Mouse (Mus musculus) forelimb bud, embryonic 11.5 days (tissue): ENCODE measurements around the gene Crb2.

Experiments used
- DNase-seq: peaks from one replicate; pipeline ENCODE4 v3.0.0-alpha.2; 2012; ENCODE audit warnings: low read depth, low spot score

Gene Crb2

DNA sequence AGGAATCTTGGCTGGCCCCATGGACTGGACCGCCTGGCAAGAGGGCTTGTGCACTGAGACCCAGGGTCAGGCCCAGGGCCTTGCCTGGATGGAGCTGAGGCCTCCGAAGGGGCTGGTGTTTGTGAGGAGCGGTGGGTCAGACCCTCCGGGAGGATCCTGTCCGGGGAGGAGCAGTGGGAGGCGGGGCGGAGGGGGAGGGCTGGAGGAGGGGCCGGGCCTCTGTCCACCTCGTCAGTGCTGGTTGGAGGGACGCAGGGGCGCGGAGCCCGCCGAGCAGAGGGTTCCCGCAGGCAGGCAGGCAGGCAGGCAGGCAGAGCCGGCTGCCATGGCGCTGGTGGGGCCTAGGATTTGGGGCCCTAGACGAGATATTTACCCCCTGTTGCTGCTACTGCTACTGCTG, at the start of gene Crb2:
TSS of gene Crb2 (plus strand) at position 234 of the 400 bp plus-strand sequence.
- no peak for DNase-seq

DNA sequence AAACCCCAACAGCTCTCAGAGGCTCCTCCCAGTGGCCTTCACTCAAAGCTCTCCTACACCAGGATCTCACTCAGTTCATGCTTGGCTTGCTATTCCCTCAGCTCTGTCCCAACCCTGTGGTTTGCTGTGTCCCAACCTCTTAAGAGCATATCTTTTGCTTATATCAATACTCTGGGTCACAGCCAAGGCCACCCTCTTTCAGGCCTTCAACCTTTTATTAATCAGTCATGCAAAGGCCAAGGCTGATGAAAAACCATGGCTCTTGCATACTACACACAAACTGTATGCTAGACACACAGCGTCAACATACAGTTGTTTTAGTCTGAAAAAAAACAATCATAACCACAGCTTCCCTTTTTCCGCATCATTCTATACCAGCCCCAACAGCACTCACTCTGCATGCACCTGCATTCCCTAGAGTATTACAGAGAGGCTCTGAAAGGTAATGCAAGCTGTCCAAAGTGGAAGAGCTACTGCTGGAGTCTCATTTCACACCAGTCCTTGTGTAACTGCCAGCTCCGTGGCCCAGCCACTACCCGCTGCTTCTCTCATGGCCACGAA, 44.7 kb upstream of the Crb2 start:
- DNase-seq, result no peak

DNA sequence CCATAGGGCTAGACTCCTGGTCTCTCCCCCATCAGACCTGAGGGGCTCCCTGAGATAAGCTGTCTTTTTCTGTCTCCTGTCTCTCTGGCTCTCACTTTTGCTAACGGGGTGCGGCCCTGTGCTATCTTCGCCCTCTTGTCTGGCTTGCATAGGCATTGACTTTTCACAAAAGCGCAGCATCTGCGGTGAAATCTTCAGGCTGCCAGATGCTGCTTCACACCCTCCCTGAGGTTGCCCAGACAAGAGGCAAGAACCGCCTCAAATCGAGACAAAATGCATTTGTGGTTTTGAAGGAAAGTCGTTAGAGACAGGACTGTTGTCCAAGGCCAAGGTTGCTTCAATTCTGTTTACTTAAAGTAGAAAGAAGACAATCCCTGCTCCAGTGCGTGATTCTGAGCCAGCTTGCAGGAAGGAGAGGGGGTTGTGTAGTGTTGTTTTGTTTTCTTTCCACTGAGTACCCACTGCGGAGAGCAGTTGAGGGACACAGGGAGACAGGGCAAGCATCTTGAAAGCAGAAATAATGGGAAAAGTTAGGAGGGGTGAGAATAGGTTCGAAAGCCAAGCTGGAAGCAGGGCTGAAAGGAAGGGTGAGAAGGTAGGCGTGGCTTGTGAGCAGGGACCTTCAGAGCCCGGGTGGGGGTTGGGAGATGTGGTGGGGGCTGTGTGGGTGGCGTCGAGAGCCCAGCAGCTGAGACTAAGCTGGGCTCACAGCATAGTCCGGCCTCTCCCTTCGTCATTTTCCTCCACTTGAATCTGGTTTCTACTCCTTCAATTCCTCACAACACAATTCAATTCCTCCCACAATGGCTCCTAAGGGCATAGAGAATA, 40.9 kb upstream of the Crb2 start:
- DNase-seq, result no peak

DNA sequence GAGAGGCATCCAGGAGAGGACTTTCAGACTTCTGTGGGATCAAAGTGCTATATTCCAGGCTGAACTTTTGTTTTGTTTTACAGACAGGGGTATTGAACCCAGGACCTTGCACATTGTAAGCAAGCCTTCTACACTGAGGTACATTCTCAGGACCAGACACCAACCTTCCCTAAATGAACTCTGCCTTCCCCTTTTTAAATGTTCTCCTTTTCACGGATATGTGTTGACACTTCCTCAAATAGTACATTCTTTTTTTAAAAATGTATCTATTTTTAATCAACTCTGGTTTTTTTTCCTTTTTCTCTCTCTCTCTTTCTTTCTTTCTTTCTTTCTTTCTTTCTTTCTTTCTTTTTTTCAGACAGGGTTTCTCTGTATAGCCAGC, 40.3 kb upstream of the Crb2 start:
- no peak for DNase-seq

DNA sequence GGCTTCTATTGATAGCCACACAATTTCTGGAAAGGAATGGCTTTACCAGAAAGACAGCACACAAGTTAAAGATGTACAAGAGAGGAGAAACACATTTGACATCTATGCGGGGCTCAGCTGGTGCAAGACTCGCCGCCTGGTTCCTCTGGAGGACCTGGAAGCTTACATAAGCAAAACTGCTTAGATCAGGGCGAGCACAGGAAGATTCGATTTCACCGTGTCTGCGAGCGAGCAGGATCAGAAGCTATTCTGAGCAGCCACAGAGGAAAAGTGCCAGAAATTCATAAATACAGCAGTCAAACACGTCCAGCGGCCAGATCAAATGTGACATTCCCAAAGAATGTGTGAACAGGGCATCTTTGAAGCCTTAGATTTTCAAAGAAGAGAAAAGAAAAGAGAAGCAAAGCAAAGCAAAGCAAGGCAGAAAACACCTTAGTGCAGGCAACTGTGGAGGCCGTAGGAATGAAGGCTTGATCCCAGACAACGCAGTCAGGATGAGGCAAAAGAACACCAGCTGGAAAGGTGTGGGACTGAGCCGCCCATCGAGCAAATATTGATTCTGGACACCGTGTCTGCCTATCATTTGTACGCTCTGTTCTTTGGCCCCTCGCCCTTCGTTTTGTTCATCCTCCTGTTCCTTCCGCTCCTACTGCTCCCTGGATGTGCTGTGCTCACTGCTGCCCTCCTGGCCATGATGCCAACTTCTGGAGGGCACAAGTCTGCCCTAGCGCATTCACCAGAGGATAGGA, 34.1 kb upstream of the Crb2 start:
- no peak for DNase-seq

DNA sequence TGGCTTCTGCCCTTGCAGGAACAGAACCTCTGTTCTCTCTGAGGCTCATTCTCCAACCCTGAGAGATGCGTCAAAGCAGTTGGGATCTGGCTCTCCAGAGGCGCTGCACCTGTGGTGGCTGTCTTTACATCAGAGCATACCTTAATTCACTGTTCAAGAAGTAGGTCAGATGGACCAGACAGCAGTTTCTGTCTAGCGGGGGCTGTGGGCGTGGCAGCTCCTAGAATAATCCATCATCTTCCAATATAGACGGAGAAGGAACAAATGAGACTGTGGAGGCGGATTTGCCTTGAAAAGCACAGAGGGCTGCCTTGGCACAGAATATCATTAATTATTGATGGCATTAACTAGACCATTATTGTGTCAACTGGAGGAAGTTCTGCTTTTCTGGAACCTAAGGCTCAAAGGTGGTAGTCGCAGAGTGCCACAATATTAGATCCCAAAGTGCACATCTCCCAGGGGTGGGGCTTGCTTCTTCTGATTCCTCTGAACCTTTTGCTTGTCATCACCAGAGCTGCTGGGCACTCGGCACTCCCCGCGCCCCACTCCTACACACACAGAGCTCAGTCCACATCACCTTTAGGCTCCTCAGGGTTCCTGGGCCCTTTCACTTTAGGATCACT, 31.2 kb upstream of the Crb2 start:
- no peak for DNase-seq

DNA sequence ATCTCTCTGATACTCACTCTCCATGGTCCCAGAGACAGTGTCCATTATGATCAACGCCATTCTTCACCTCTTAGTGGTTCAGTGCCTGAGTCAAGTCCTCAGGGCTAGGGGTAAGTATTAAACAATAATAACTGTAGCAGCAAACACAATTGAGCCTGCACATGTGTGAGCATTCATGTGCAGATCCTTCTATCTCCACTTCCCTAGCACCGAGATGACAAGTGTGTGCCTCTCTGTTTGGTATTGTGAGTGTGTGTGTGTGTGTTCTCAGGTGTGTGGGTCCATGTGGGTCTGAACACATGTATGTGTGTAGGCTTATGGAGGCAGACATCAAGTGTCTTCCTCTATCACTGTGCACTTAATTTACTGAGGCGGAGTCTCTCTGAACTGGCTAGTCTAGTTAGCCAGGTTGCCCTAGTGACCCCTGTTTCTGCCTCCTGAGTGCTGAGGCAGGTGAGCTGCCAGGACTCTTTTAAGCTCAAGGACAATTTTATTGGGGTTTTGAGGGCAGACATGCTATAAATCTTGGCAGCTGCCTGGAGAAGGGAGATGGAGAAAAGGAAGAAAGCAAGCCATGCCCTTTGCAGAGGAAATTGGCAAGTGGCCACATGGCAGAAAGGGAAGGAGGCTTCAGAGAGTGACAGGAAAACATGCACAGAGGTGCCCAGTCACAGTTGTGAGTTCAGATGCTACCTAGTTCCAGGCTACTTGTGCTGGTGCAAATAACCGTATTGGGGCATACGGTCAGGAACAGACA, 29.6 kb upstream of the Crb2 start:
- DNase-seq, result no peak

DNA sequence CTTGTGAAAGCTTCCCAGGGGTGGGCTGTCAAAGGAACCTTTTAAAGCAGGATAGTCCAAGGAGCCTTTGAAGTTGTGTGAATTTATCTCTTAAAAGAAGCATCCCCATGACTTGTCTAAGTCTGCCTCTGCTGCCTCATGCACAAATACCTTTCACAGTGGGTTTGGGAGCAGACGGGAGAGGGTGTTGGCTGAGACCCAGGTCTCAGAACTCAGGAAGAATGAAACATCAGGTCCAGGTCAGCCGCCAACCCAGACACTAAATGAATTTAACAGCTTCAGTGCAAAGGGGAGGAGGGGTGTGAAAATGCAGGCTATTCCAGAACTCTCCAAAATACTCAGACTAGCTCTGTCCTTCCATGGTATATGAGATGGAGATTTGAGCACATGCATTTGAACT, 28.1 kb upstream of the Crb2 start:
- DNase-seq, result no peak

DNA sequence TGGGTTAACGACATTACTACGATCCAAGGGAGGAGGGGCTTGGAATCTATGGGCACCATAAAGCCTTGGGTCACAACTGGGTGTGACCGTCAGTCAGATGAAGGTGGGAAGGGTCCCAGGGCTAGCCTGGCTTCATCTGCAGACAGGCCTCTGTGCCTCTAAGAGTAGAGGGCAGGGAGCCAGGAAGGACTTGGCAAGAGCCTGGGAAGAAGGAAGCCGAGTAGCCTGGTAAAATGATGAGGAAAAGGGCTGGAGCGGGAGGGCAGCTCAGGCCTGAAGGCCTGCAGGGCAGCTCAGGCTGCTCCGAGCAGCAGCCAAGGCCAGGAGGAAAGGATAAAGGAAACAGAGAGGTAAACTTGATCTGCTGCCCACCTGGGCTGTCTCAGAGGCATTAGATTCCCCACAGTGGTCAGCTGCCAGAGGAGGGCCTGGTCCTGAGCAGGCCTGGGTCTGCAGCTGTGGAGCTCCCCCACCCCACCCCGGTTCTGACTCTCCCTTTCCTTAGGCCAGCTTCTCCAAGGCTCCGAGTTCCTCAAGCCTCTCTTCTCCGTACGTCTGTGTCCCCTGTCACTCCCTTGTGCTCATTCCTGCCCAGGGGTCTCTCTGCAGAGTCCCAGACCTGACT, 27.5 kb upstream of the Crb2 start:
- no peak for DNase-seq

DNA sequence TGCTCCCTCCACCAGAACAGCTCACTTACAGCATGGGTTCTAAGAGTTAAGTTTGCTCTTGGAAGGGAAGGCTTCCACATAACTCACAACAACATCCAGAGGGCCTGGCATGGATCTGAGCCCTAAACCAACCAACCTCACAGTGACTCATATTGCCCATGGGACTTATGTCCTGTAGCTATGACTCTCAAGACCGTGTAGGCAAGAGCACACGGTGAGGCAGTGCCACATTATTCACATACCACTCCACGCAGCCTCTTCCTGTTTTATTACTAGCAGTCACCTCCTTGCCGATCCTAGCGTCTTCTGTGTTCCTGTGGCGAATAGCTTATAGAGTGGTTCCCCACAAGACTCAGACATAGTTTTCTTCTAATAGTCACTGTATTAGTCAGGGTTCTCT, 26.7 kb upstream of the Crb2 start:
- no peak for DNase-seq

DNA sequence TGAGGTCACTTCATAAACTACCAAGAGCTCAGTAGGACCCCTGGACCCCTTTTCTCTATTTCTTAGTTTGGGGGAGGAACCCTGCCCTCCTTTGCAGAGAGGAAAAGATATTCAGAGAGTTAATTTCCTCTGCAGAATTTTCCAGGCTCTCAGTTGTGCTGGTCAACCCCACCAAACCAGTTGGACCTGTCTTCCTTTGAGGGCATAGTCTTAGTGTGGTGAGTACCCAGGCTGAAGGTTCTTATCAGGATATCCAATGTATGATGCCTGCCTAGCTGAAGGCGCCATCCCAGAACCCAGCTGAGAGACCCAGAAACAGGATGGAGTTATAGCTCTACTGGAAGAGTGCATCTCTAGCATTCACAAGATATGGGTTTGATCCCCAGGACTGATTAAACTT, 24.9 kb upstream of the Crb2 start:
- DNase-seq, result no peak

DNA sequence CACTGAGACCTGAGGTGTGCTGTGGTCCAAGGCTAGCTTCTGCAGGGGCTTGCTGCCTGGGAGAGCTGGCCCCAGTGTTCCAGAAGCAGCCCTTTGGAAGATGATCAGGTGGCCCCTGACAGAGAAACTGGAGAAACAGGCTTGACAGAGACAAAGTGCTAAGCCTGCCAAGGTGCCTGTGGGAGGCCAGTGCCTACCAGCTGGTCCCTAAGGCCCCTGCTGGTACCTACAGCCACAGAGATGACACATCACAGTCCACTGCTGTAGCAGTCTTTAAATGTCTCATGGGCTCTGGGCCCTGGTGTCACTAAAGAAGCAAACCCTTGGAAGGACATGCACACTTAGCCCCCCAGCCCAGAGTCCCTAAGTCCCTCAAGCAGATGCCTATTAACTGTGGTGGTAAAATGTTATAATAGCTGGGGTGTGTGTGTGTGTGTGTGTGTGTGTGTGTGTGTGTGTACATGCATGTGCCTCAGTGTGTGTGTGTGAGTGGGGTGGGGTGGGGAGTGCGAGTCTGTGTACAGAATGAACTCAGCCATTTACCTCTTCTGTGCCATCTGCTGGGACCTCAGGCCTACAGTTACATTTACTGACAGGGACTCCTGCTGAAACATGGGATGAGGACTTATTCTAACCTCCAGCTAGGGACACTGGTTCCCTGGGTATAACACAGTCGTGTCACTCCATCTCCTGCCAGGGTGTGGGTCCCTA, 19.7 kb upstream of the Crb2 start:
- DNase-seq, result no peak

DNA sequence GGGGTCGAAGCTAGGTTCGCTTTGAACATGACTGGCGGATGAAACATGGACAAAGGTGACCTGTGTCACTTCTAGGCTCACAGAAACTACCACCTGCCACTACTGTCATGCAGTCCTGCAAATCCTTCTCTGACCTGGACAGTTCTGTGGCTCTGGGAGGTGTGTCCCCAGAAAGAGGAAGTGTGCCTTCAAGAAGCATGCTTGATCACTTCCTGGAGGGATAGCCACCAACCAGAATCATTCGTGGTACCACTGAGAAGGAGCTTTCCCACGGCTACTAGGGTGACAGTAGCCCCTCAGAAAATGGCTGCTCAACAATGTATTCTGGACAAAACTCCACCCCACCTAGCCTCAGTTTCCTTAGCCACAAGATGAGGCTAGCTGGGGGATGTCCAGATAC, 19.0 kb upstream of the Crb2 start:
- DNase-seq, result no peak

DNA sequence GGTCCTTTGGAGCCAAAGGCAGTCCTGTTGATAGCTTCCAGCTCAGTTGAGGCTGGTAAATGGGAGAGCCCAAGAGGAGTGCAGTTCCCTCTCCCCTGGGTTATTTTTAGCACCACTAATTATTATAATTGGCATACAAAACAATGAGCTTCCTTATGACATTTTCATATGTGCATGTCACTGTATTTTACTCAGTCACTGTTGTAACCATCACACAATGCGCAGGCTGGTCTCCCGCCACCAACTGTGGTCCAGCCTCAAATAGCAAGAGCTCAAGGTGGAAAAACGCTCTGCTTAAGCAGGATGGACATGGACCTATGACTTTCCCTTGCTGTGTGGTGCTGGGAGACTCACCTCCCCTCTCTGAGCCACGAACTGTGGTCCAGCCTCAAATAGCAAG, 18.3 kb upstream of the Crb2 start:
- DNase-seq, result no peak

DNA sequence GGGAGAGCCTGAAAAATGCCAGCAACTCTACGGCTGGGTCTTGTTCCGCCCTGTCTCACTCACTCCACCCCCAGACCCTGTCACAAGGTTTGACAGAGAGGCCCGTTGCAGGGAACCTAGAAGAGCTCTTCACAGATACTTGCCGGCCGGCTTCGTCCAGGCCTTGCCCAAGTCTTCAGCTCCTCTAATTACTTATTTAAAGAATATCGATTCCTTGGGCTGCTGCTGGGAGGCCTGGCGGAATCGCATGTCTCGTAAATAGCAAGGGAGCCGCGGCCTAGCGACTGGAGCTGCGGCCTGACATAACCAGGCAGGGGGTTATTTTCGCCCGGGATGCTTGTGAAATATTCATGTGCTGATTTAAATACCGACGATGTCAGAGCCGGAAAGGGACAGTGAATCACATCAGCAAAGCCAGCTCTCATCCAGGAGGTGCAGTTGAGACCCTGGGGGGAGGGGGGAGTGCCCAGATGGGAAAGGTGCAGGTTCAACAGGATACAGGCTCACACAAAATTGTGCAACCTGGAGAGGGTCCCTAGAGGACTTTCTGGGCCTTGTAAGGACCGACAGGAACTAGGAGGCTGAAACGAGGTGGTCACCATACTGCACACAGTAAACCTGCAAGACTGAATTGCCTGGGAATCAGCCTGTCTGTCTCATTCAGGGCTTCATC, 17.6 kb upstream of the Crb2 start:
- DNase-seq, result no peak

DNA sequence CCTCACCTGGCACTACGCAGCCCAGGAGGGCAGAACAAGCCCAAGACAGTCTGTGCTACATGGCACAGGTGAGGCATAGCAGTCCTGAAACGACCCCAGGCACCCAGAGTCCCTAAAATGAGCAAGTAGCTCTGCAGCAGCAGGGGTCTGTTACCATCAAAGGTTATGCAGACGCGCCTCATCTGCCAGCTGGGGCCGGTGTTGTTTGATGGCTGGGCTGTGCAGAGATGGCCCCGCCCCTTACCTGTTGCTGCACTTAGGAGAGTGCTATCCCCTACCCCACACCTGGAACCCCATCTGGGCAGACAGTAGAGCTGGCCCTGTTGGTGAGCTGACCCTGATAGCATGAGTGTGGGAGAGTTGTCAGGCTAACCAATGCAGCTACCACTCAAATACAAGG, 15.4 kb upstream of the Crb2 start:
- DNase-seq, result no peak

DNA sequence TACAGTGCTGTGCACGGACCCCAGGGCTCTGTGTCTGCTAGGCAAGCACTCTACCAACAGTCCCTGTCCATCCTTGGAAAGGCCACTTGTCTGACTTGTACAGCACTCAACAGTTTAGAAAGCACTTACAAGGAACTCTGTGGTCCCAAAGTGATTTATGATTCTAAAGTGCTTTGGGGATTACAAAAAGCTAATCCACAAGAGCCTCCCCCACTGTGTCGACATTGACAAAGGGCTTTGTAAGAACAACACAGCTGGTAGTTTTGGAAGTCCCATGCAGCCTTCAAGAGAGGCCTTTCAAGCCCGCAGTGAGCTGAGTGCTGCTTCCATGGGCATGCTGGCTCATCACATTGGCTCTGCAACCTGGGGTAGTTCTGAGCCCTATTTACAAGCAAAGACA, 12.4 kb upstream of the Crb2 start:
- DNase-seq, result no peak

DNA sequence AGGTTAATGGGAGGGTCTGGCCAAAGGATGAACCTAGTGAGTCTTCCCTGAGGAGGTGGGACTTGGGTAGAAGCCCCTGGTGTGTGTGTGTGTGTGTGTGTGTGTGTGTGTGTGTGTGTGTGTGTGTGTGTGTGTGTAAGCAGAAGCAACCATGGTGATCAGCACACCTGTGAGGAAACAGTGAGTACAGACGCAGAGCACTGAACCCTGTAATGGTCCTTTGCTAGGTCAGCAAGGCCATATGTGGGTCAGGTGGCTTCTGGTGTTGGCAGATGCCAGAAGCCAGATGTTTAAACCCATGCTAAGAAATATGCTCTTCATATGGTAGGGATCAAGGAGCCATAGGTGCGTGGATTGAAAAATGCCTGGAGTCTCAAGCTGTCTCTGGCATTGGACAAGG, 11.5 kb upstream of the Crb2 start:
- no peak for DNase-seq

DNA sequence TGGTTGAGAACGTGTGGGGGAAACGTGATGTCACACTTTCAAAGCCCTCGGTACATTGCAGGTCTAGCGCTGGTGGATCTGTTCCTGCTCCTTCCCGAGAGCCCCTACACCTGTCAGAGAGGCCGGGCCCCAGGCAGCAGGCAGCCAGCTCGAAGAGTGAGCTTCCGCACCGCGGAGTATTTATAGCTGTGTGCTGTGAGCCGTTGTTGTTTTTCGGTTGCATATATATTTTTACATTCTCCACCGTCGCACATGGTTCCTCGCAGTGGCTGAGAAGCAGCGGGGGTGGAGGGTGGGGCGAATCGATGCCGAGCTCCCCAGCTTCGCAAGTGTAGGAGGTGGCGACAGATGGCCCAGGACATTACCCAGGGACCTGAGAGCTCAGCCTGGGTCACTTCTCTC, 11.0 kb upstream of the Crb2 start:
- no peak for DNase-seq
